ENCODE assay signal across 30 mouse cellular contexts in the genomic region with DNA sequence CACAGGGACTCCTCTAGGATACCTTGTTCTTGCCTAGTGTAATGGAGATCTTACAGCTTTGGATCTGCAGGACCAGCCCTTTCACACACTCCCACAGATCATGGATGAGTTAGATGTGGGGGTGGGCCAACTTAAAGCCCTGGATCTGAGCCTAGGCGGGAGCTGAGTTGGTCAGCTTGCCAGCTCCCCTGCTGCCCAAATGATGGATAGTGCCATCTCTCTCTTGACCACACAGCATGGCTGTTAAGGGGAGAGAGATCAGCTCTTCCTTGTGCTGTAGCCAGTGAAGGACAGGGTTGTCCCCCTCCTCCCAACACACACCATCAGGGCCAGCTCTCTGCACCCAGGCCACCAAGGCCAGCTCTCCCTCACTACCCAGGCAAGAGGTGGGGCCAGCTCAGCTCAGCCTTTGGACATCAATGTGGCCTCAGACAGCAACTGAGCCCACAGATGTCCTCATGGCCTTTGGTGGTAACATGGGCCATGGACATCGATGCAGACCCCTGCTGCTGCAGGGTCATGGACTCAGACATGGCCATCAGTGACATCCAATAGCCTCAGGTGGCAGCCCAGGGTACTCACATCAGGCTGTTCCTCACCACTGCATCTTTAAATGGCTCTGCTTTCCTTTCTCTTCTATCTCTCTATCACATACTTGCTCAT. TPM values are rescaled to one million over a fixed set of nuclear protein-coding genes. Genes with fewer than 3 reads are reported as not detected.
DNase-seq lines count a peak whose midpoint lies in the region; ATAC-seq lines count a peak whose summit lies in the region.
"Had no signal": no experiment of that assay in that cellular context is flagged by ENCODE, and none has a peak within 500 bp of the region (broad histone marks: within the 10 kb centered on the region; RNA-seq: fewer than 3 reads in every experiment).

No protein-coding gene starts in this region.

- peaks cover 6% of the 10 kb centered on the region for H3K4me1 ChIP-seq in heart, embryonic 10.5 days
- H3K4me1 ChIP-seq: embryonic facial prominence, embryonic 12.5 days; limb, embryonic 10.5 days; limb, embryonic 15.5 days; stomach, embryonic 15.5 days had no signal

- WGBS in heart, embryonic 10.5 days, result 69% methylated on average over 2 of the region's 2 CpGs

- H3K27me3 ChIP-seq in heart, embryonic 10.5 days (ENCODE audit: insufficient read depth, poor library complexity, severe bottlenecking), result peaks cover 22% of the 10 kb centered on the region
- H3K27me3 ChIP-seq: hindbrain, embryonic 13.5 days; stomach, embryonic 15.5 days had no signal

- intact Hi-C loops in heart, postnatal 14 days (cut with DNase I), result no loop called here

- peak; percentile 44; the same call in 1 of the 2 replicates for ATAC-seq in erythroblast, adult 5-6 weeks (replicated peaks; ENCODE audit: low FRiP score, poor library complexity, severe bottlenecking)
- no peak for ATAC-seq in CD4-positive, CD25-positive, alpha-beta regulatory T cell, adult 4 months
- ATAC-seq: forebrain, embryonic 15.5 days; intestine, postnatal 0 days; Patski had no signal

- no peak overlapping the region for H3K4me3 ChIP-seq in heart, embryonic 10.5 days
- H3K4me3 ChIP-seq: embryonic facial prominence, embryonic 12.5 days; forebrain, embryonic 10.5 days; forebrain, embryonic 15.5 days; hindbrain, embryonic 13.5 days; limb, embryonic 10.5 days; limb, embryonic 15.5 days; liver, embryonic 15.5 days; stomach, embryonic 15.5 days had no signal

- H3K27ac ChIP-seq in heart, embryonic 10.5 days, result no peak overlapping the region
- H3K27ac ChIP-seq: embryonic facial prominence, embryonic 12.5 days; forebrain, embryonic 10.5 days; forebrain, embryonic 15.5 days; hindbrain, embryonic 13.5 days; limb, embryonic 10.5 days; limb, embryonic 15.5 days; liver, embryonic 15.5 days; stomach, embryonic 15.5 days had no signal

- no peaks in the 10 kb centered on the region for H3K9me3 ChIP-seq in heart, embryonic 10.5 days
- H3K9me3 ChIP-seq: embryonic facial prominence, embryonic 12.5 days; forebrain, embryonic 10.5 days; forebrain, embryonic 15.5 days; G1E; hindbrain, embryonic 13.5 days; limb, embryonic 10.5 days; limb, embryonic 15.5 days; liver, embryonic 15.5 days; stomach, embryonic 15.5 days had no signal

- no peaks in the 10 kb centered on the region for H3K36me3 ChIP-seq in heart, embryonic 10.5 days
- H3K36me3 ChIP-seq: embryonic facial prominence, embryonic 12.5 days; forebrain, embryonic 10.5 days; forebrain, embryonic 15.5 days; G1E; hindbrain, embryonic 13.5 days; limb, embryonic 10.5 days; limb, embryonic 15.5 days; liver, embryonic 15.5 days; stomach, embryonic 15.5 days had no signal

- DNase-seq in adrenal gland, adult 2 months, result peak; percentile 52
- DNase-seq in adrenal gland, postnatal 4 days (ENCODE audit: low spot score in 2 of 2), result no peak
- DNase-seq in heart, embryonic 10.5 days (ENCODE audit: low spot score), result peak; percentile 60
- DNase-seq in heart, postnatal 14 days, result no peak
- peak; percentile 31 for DNase-seq in testis, postnatal 10 days (ENCODE audit: low spot score)
- DNase-seq in testis, postnatal 14 days (ENCODE audit: low spot score), result no peak
- DNase-seq: cerebellum, adult 8-10 months; embryo, embryonic 11 days; gastrocnemius, postnatal 10 days; heart, postnatal 4 days; kidney, adult 9 months; kidney, postnatal 36 days; lung, embryonic 14.5 days; lung, postnatal 14 days; midbrain, embryonic 14.5 days; thymus, adult 2 months; thymus, postnatal 36 days had no signal

RNA-seq across cellular contexts. Expression of gene Sec61a1, which starts 21.5 kb away (rescaled TPM):
- 100 to 1,000 TPM; 162 to 201 TPM for total RNA-seq in adrenal gland, adult 2 months (2021)
- polyA plus RNA-seq in adrenal gland, adult 2 months (2012; rRNA removed), result 226 and 328 TPM in 2 replicates
- 100 to 1,000 TPM; 215 to 222 TPM for total RNA-seq in adrenal gland, postnatal 4 days (2021)
- polyA plus RNA-seq in heart, embryonic 10.5 days (2016; fragmentation: Nextera tagmentation; extraction: Ambion mirVana), result 234 and 235 TPM in 2 replicates
- total RNA-seq in heart, postnatal 14 days (2021), result 10 to 100 TPM; 62.0 to 64.2 TPM
- 26.1 and 35.1 TPM in 2 replicates for total RNA-seq in erythroblast, adult 5-6 weeks (2015; ENCODE audit: low replicate concordance)
- total RNA-seq in erythroblast, adult 5-6 weeks (2017; ENCODE audit: low replicate concordance), result 33.3 and 37.7 TPM in 2 replicates
- polyA plus RNA-seq in CD4-positive, CD25-positive, alpha-beta regulatory T cell, adult 4 months (2017; shearing (Covaris generic)), result 100 to 1,000 TPM; 183 to 268 TPM

Comparison
In these comparisons a context has a peak if more than half of its experiments do, and no peak if none do; other contexts are left out.
1. DNase-seq: peak in adrenal gland, adult 2 months (single experiment), heart, embryonic 10.5 days (single experiment) and testis, postnatal 10 days (single experiment); none in adrenal gland, postnatal 4 days (0 of 2), heart, postnatal 14 days (0 of 2) and testis, postnatal 14 days (single experiment).